Mouse (Mus musculus): ENCODE measurements around the gene Tsks.

DNA sequence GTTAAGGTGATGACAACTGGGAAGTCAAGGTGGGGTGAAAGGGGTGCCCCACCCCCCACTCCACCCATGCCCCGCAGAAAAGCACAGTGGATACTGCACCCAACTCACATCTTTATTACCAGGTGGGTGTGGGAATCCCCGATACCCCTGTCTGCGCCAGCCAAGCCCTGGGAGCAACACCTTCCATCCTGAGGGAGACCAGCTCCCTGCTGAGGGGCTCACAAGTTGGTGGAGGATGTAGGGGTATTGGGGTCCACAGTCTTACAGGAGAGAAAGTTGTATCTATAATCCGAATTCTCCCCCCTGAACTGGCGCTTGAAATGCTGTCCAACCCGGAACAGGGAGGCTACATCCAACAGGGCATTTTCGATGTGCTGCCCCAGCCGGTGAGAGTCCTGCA, 16.3 kb downstream of the Tsks start:
- no peak for TF ChIP-seq CTCF (IDR thresholded peaks at IDR 0.05; ENCODE audit: control insufficient read depth, insufficient read depth, low read length)
- TF ChIP-seq POLR2A (IDR thresholded peaks at IDR 0.05; ENCODE audit: borderline replicate concordance, control insufficient read depth, low read depth, low read length), result no peak

All from bone marrow, adult 2 months (tissue).